Mouse (Mus musculus) heart, embryonic 15.5 days (tissue): ENCODE data around the gene Prrc2a. TPM values are rescaled to one million over a fixed set of nuclear protein-coding genes. Genes with fewer than 3 reads are reported as not detected.
A peak's percentile ranks its signal among the peaks of the same experiment; 100 is the strongest.
"Not testable (repeated sequence)": the region's sequence is repeated elsewhere in the genome, so short reads cannot be mapped to it uniquely, and the experiment has no call there.

Source experiments
- ATAC-seq: fragments of 200-750 bp; cut with Nextera tagmentation; replicated peaks from 2 replicates; pipeline ENCODE4 v1.8.0; 2017; ENCODE audit warnings: low read depth, moderate TSS enrichment; ENCODE audit not compliant: insufficient number of reproducible peaks, insufficient read depth, low FRiP score
- H3K27ac ChIP-seq: fragments of 300-500 bp; sonication (generic); 2 replicates; pipeline ENCODE4 v1.5.1; 2015; ENCODE audit warnings: mild to moderate bottlenecking, inconsistent platforms
- H3K27me3 ChIP-seq: fragments of 300-500 bp; sonication (generic); 2 replicates; pipeline ENCODE4 v1.6.1; 2015; ENCODE audit warnings: inconsistent platforms
- H3K36me3 ChIP-seq: fragments of 300-500 bp; sonication (generic); 2 replicates; pipeline ENCODE4 v1.6.1; 2015; ENCODE audit warnings: mild to moderate bottlenecking, inconsistent platforms
- H3K4me1 ChIP-seq: fragments of 300-500 bp; sonication (generic); replicated peaks from 2 replicates; pipeline ENCODE4 v1.6.1; 2015; ENCODE audit warnings: inconsistent platforms
- H3K4me2 ChIP-seq: fragments of 300-500 bp; sonication (generic); 2 replicates; pipeline ENCODE4 v1.6.1; 2015; ENCODE audit warnings: inconsistent platforms, mild to moderate bottlenecking, moderate library complexity
- H3K4me3 ChIP-seq: fragments of 300-500 bp; sonication (generic); 2 replicates; pipeline ENCODE4 v1.5.1; 2015; ENCODE audit warnings: mild to moderate bottlenecking, inconsistent platforms
- H3K9ac ChIP-seq: fragments of 300-500 bp; sonication (generic); 2 replicates; pipeline ENCODE4 v1.6.1; 2015; ENCODE audit warnings: mild to moderate bottlenecking, inconsistent platforms
- H3K9me3 ChIP-seq: fragments of 300-500 bp; sonication (generic); replicated peaks from 2 replicates; pipeline ENCODE4 v1.6.1; 2016; ENCODE audit warnings: inconsistent platforms
- WGBS: fragments of 180-500 bp; shearing (Covaris S2); methylation state at CpG from one replicate; pipeline ENCODE4 v1.1.7; 2015; ENCODE audit warnings: mixed read lengths; 5-methylcytosine and 5-hydroxymethylcytosine counted together
- polyA plus RNA-seq: library from polyadenylated mRNA; unstranded; fragments of >200 nt; fragmentation: Nextera tagmentation; extraction: Ambion mirVana; gene quantifications from 2 replicates; pipeline ENCODE4 v1.2.1, GENCODE M21; 2015

Gene Prrc2a
- polyA plus RNA-seq, 1 experiment from 2014 or later = 95.1 TPM

GRCm38 (mm10) chr17:35128996-35129395, 35.7 kb downstream of the Prrc2a start:
- 61% methylated on average over 11 of the region's 11 CpGs for WGBS

GRCm38 (mm10) chr17:35127017-35127416, 37.7 kb downstream of the Prrc2a start:
- 59% methylated on average over 13 of the region's 13 CpGs for WGBS
- H3K27ac ChIP-seq = peak overlapping the region; percentile 94
- peaks cover 32% of the 10 kb centered on the region for H3K4me1 ChIP-seq
- no peak for ATAC-seq
- peak overlapping the region; percentile 84 for H3K9ac ChIP-seq
- H3K4me3 ChIP-seq = peak overlapping the region; percentile 86
- H3K27me3 ChIP-seq = no peaks in the 10 kb centered on the region
- H3K9me3 ChIP-seq = no peaks in the 10 kb centered on the region
- H3K4me2 ChIP-seq = peak overlapping the region; percentile 86
- H3K36me3 ChIP-seq = peaks cover 22% of the 10 kb centered on the region

More at GRCm38 (mm10) chr17:35128996-35129395, 35.7 kb downstream of the Prrc2a start:
- Histone ChIP-seq H3K27ac (no peak overlapping the region), H3K9ac (no peak overlapping the region), H3K9me3 (no peaks in the 10 kb centered on the region), H3K27me3 (no peaks in the 10 kb centered on the region), H3K36me3 (peaks cover 16% of the 10 kb centered on the region), H3K4me3 (no peak overlapping the region), H3K4me2 (no peak overlapping the region), H3K4me1 (peaks cover 25% of the 10 kb centered on the region)
- ATAC-seq = no peak

GRCm38 (mm10) chr17:35126206-35126611, 38.5 kb downstream of the Prrc2a start, which contains the start of gene D17H6S53E:
Gene D17H6S53E, plus strand, starts transcription at chr17:35126373.
- Histone ChIP-seq H3K4me1 (peaks cover 36% of the 10 kb centered on the region), H3K27ac (peak within 1 kb of the TSS; percentile 94), H3K36me3 (peaks cover 22% of the 10 kb centered on the region), H3K9me3 (no peaks in the 10 kb centered on the region), H3K9ac (peak within 1 kb of the TSS; percentile 84), H3K4me2 (peak within 1 kb of the TSS; percentile 86), H3K4me3 (peak within 1 kb of the TSS; percentile 86), H3K27me3 (no peaks in the 10 kb centered on the region)
- under 1% methylated on average over 36 of the region's 36 CpGs for WGBS
- ATAC-seq = peak; percentile 63

GRCm38 (mm10) chr17:35125578-35125977, 39.1 kb downstream of the Prrc2a start:
- Histone ChIP-seq H3K4me1 (peaks cover 36% of the 10 kb centered on the region), H3K4me3 (peak overlapping the region; percentile 86), H3K27me3 (no peaks in the 10 kb centered on the region), H3K9ac (peak overlapping the region; percentile 84), H3K36me3 (peaks cover 21% of the 10 kb centered on the region), H3K27ac (peak overlapping the region; percentile 94), H3K4me2 (peak overlapping the region; percentile 86), H3K9me3 (no peaks in the 10 kb centered on the region)
- ATAC-seq = no peak
- 28% methylated on average over 6 of the region's 6 CpGs for WGBS

GRCm38 (mm10) chr17:35125081-35125480, 39.6 kb downstream of the Prrc2a start:
- Histone ChIP-seq H3K36me3 (peaks cover 16% of the 10 kb centered on the region), H3K4me1 (peaks cover 41% of the 10 kb centered on the region), H3K27me3 (no peaks in the 10 kb centered on the region), H3K9ac (no peak overlapping the region), H3K9me3 (no peaks in the 10 kb centered on the region), H3K27ac (0 out of 2 replicates have a peak overlapping the region, but pooled peaks have one; percentile 94), H3K4me2 (peak overlapping the region; percentile 86; the same call in 1 of the 2 replicates), H3K4me3 (no peak overlapping the region)
- ATAC-seq = no peak
- 86% methylated on average over 1 of the region's 1 CpGs for WGBS

GRCm38 (mm10) chr17:35124261-35124896, 40.3 kb downstream of the Prrc2a start:
- H3K27ac ChIP-seq, H3K27me3 ChIP-seq, H3K9ac ChIP-seq, H3K4me3 ChIP-seq, ATAC-seq, H3K9me3 ChIP-seq, H3K4me2 ChIP-seq: not testable (repeated sequence)
- Histone ChIP-seq H3K4me1 (peaks cover 47% of the 10 kb centered on the region), H3K36me3 (peaks cover 13% of the 10 kb centered on the region; the same call in 1 of the 2 replicates)
- whole genome bisulfite sequencing = 90% methylated on average over 12 of the region's 12 CpGs

GRCm38 (mm10) chr17:35123287-35123686, 41.4 kb downstream of the Prrc2a start:
- Histone ChIP-seq H3K4me1 (peaks cover 44% of the 10 kb centered on the region), H3K36me3 (peaks cover 19% of the 10 kb centered on the region)
- not testable (repeated sequence) for H3K9me3 ChIP-seq, ATAC-seq, H3K4me2 ChIP-seq, H3K27me3 ChIP-seq, H3K27ac ChIP-seq, H3K9ac ChIP-seq, H3K4me3 ChIP-seq
- WGBS = 93% methylated on average over 9 of the region's 9 CpGs

GRCm38 (mm10) chr17:35121871-35122303, 42.8 kb downstream of the Prrc2a start, which contains the start of gene Csnk2b:
Gene Csnk2b, minus strand, starts transcription at chr17:35122053.
- H3K4me2 ChIP-seq = peak within 1 kb of the TSS; percentile 92

GRCm38 (mm10) chr17:35121143-35121799, 43.4 kb downstream of the Prrc2a start, which contains the start of gene Gpank1:
Gene Gpank1, plus strand, starts transcription at chr17:35121455.
- Histone ChIP-seq H3K9me3 (no peaks in the 10 kb centered on the region), H3K4me2 (peak within 1 kb of the TSS; percentile 92), H3K9ac (peak within 1 kb of the TSS; percentile 97), H3K36me3 (peaks cover 32% of the 10 kb centered on the region), H3K27me3 (no peaks in the 10 kb centered on the region), H3K4me3 (peak within 1 kb of the TSS; percentile 99), H3K27ac (peak within 1 kb of the TSS; percentile 93), H3K4me1 (peaks cover 29% of the 10 kb centered on the region)
- WGBS = under 1% methylated on average over 50 of the region's 50 CpGs
- peak; percentile 95 for ATAC-seq

More at GRCm38 (mm10) chr17:35121871-35122303, 42.8 kb downstream of the Prrc2a start, which contains the start of gene Csnk2b:
- Histone ChIP-seq H3K9me3 (no peaks in the 10 kb centered on the region), H3K4me3 (peak within 1 kb of the TSS; percentile 99), H3K27ac (peak within 1 kb of the TSS; percentile 93), H3K27me3 (no peaks in the 10 kb centered on the region), H3K9ac (peak within 1 kb of the TSS; percentile 97), H3K4me1 (peaks cover 33% of the 10 kb centered on the region), H3K36me3 (peaks cover 28% of the 10 kb centered on the region)
- WGBS = under 1% methylated on average over 19 of the region's 19 CpGs
- ATAC-seq = 0 out of 2 replicates have a peak, but pooled peaks have one; percentile 0

GRCm38 (mm10) chr17:35120745-35121142, 44.0 kb downstream of the Prrc2a start:
- peak overlapping the region; percentile 79 for H3K27ac ChIP-seq
- H3K4me1 ChIP-seq = peaks cover 29% of the 10 kb centered on the region
- ATAC-seq = no peak
- H3K4me3 ChIP-seq = peak overlapping the region; percentile 99
- peaks cover 37% of the 10 kb centered on the region for H3K36me3 ChIP-seq
- WGBS = under 1% methylated on average over 33 of the region's 33 CpGs
- H3K4me2 ChIP-seq = peak overlapping the region; percentile 92
- no peaks in the 10 kb centered on the region for H3K9me3 ChIP-seq
- no peaks in the 10 kb centered on the region for H3K27me3 ChIP-seq
- peak overlapping the region; percentile 97 for H3K9ac ChIP-seq
